Mouse (Mus musculus) hindbrain, embryonic 15.5 days (tissue): ENCODE measurements around the gene Tmem79. TPM values are rescaled to one million over a fixed set of nuclear protein-coding genes. Genes with fewer than 3 reads are reported as not detected.
"Not testable (repeated sequence)": the region's sequence is repeated elsewhere in the genome, so short reads cannot be mapped to it uniquely, and the experiment has no call there.

Experiments used
- ATAC-seq: fragments of 200-750 bp; cut with Nextera tagmentation; 2 replicates; pipeline ENCODE4 v1.8.0; 2017; ENCODE audit warnings: low read depth, moderate number of reproducible peaks, moderate TSS enrichment; ENCODE audit not compliant: low FRiP score
- H3K27ac ChIP-seq: fragments of 300-500 bp; sonication (generic); replicated peaks from 2 replicates; pipeline ENCODE4 v1.5.1; 2015; ENCODE audit warnings: mild to moderate bottlenecking, inconsistent platforms
- H3K27me3 ChIP-seq: fragments of 300-500 bp; sonication (generic); 2 replicates; pipeline ENCODE4 v1.6.1; 2015; ENCODE audit warnings: control low read depth, inconsistent platforms
- H3K36me3 ChIP-seq: fragments of 300-500 bp; sonication (generic); 2 replicates; pipeline ENCODE4 v1.6.1; 2015; ENCODE audit warnings: control low read depth, inconsistent platforms
- H3K4me1 ChIP-seq: fragments of 300-500 bp; sonication (generic); replicated peaks from 2 replicates; pipeline ENCODE4 v1.6.1; 2015; ENCODE audit warnings: control low read depth, inconsistent platforms
- H3K4me2 ChIP-seq: fragments of 300-500 bp; sonication (generic); 2 replicates; pipeline ENCODE4 v1.6.1; 2015; ENCODE audit warnings: moderate library complexity, mild to moderate bottlenecking, inconsistent platforms
- H3K4me3 ChIP-seq: fragments of 300-500 bp; sonication (generic); 2 replicates; pipeline ENCODE4 v1.5.1; 2015; ENCODE audit warnings: mild to moderate bottlenecking, inconsistent platforms
- H3K9ac ChIP-seq: fragments of 300-500 bp; sonication (generic); 2 replicates; pipeline ENCODE4 v1.6.1; 2015; ENCODE audit warnings: inconsistent platforms
- H3K9me3 ChIP-seq: fragments of 300-500 bp; sonication (generic); 2 replicates; pipeline ENCODE4 v1.6.1; 2016; ENCODE audit warnings: control low read depth, inconsistent platforms
- WGBS: fragments of 180-500 bp; shearing (Covaris S2); methylation state at CpG from one replicate; pipeline ENCODE4 v1.1.7; 2015; 5-methylcytosine and 5-hydroxymethylcytosine counted together
- polyA plus RNA-seq: library from polyadenylated mRNA; unstranded; fragments of >200 nt; fragmentation: Nextera tagmentation; extraction: Ambion mirVana; gene quantifications from 2 replicates; pipeline ENCODE4 v1.2.1, GENCODE M21; 2015

The Tmem79 gene
- polyA plus RNA-seq, 1 experiment from 2014 or later = 1.7 TPM

DNA sequence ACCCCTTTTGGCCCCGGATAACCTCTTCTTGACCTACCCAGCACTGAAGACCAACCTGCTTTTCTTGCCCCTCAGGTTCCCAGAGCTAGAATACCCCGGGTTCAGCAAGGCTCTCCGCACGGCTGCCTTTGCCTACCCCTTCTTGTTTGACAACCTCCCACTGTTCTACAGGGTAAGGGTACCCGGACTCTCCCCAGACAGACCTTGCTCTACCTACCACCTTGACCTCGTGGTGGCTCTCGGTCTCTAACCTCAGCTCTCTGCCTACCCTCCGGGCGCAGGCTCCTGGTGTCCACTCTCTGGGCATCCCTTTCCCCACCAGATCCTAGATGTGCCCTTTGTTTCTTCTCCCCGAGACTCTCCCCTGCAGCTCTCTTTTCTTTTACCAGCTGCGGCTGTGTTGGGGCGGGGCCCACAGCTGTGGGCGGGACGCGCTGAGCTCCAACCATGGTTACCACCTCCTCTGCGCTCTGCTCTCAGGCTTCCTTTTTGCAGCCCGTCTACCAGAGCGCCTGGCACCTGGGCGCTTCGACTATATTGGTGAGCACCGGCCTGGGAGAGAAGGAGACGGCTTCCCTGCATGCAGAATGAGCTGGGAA lies 31.0 kb upstream of the Tmem79 start:
- Histone ChIP-seq H3K4me2 (peak overlapping the region; percentile 47), H3K36me3 (peaks cover 11% of the 10 kb centered on the region), H3K27ac (peak overlapping the region; percentile 51; the same call in 1 of the 2 replicates), H3K4me3 (peak overlapping the region; percentile 31), H3K9ac (0 out of 2 replicates have a peak overlapping the region, but pooled peaks have one; percentile 16)
- not testable (repeated sequence) for H3K27me3 ChIP-seq, H3K9me3 ChIP-seq, H3K4me1 ChIP-seq
- ATAC-seq = peak; percentile 85
- under 1% methylated on average over 20 of the region's 22 CpGs for WGBS

DNA sequence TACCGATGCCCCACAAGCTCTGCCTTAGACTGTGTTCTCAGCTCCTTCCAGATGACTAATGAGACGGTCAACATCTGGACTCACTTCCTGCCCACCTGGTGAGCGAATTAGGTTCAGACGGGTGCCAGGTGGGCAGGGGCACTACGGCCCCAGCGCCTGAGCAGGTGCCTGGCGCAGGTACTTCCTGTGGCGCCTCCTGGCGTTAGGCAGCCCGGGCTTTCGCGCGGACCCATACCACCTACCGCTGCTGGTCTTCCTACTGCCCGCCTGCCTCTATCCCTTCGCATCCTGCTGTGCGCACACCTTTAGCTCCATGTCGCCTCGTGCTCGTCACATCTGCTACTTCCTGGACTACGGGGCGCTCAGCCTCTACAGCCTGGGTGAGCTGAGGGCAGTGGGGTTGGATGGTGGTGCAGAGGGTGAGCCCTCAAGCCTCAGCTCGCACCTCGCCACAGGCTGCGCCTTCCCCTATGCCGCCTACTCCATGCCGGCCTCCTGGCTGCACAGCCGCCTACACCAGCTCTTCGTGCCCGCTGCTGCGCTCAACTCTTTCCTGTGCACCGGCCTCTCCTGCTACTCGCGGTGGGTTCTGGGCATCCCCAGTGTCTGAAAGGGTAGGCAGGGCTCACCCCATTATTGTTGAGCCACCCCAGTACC lies 29.9 kb upstream of the Tmem79 start:
- H3K36me3 ChIP-seq = peaks cover 22% of the 10 kb centered on the region
- no peak overlapping the region for H3K4me3 ChIP-seq
- H3K4me2 ChIP-seq = peak overlapping the region; percentile 47
- no peaks in the 10 kb centered on the region; the same call in 1 of the 2 replicates for H3K4me1 ChIP-seq
- no peaks in the 10 kb centered on the region for H3K9me3 ChIP-seq
- 34% methylated on average over 34 of the region's 34 CpGs for WGBS
- no peak overlapping the region for H3K9ac ChIP-seq
- no peak overlapping the region for H3K27ac ChIP-seq
- 0 out of 2 replicates have a peak, but pooled peaks cover 7% of the 10 kb centered on the region for H3K27me3 ChIP-seq
- ATAC-seq = no peak

DNA sequence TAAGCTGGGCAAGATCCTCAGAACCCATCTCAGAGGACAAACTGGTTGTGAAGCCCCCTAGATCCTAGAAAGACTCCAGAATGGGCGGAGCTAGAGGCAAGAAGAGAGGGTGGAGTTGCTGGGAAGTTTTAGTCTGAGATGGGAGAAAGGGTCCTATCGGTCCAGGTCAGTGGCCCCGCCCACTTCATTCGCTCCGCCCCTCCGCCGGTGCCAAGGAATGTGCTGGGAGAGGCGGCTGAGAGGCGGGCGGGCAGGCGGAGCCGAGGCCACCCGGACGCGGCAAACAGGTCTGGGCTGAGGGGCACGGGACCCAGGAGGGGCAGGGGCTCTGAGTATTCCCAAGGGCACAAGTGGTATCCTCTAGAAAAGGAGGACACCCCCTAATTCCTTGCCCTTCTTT lies 28.4 kb upstream of the Tmem79 start, which contains the start of gene Paqr6:
Gene Paqr6 (plus strand): TSS at position 248 of the 400 bp plus-strand sequence.
- H3K4me3 ChIP-seq = no peak within 1 kb of the TSS
- H3K36me3 ChIP-seq = peaks cover 36% of the 10 kb centered on the region
- H3K4me1 ChIP-seq = no peaks in the 10 kb centered on the region; the same call in 1 of the 2 replicates
- no peak within 1 kb of the TSS for H3K9ac ChIP-seq
- 0 out of 2 replicates have a peak, but pooled peaks cover 7% of the 10 kb centered on the region for H3K27me3 ChIP-seq
- H3K9me3 ChIP-seq = no peaks in the 10 kb centered on the region
- no peak for ATAC-seq
- H3K4me2 ChIP-seq = 0 out of 2 replicates have a peak within 1 kb of the TSS, but pooled peaks have one; percentile 12
- H3K27ac ChIP-seq = no peak within 1 kb of the TSS
- WGBS = 2% methylated on average over 16 of the region's 16 CpGs

DNA sequence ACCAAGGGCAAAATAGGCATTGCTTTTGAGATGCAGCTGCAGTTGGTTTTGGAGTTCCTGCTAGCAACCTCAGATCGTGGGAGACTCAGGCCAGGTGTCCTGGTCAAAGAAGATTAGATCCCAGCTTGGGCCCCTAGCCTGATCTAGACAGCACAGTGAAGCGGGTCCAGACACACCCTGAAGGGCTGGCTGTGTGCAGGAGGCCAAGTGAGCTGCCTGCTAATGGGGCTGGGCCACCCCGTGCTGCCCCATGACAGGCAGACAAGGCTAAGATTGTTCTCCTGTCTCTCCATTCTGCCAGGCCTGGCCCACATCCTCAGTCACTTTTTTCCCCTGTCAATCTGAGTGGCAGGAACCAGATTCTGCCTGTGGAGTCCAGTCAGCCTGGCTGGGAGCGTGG lies 27.8 kb upstream of the Tmem79 start:
- 61% methylated on average over 4 of the region's 4 CpGs for WGBS
- no peaks in the 10 kb centered on the region for H3K9me3 ChIP-seq
- H3K4me1 ChIP-seq = no peaks in the 10 kb centered on the region; the same call in 1 of the 2 replicates
- ATAC-seq = peak; percentile 49; the same call in 1 of the 2 replicates
- no peak overlapping the region for H3K4me2 ChIP-seq
- no peak overlapping the region for H3K27ac ChIP-seq
- no peak overlapping the region for H3K4me3 ChIP-seq
- peaks cover 43% of the 10 kb centered on the region for H3K36me3 ChIP-seq
- 0 out of 2 replicates have a peak, but pooled peaks cover 7% of the 10 kb centered on the region for H3K27me3 ChIP-seq
- H3K9ac ChIP-seq = no peak overlapping the region

DNA sequence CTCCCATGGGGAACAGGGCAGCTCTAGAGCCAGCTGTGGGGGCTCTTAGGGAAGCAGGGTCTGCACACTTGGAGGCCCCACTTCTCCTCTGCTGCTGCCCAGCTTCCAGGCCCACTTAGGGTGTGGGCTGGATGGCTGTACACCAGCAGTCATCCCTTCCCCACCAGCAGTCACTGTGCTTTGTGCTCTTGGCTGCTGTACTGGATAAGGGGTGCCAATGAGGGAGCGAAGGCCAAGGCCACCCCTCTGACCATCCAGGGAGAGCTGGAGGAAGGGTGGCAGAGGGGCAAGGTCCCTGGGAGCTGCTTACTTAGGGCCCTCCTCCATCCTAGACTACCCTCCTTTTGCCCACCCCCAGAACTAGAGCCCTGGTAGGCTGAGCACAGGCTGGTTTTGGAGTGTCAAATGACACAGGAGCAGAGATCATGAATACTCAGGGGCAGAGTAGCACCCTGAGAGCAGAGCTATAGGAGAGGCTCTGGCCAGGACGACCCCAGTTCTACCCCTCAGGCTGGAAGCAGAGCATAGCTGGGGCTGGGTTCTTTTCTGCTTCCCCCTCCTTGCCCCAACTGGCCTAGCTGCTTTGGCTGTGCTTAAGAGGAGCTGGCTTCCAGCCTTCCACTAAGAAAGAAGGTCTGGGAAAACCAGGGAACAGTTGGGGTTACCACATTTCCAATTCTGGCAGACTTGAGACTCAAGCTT lies 25.8 kb upstream of the Tmem79 start:
- ATAC-seq = no peak
- no peak overlapping the region for H3K9ac ChIP-seq
- H3K4me2 ChIP-seq = no peak overlapping the region
- H3K4me3 ChIP-seq = no peak overlapping the region
- no peak overlapping the region for H3K27ac ChIP-seq
- WGBS = 91% methylated on average over 2 of the region's 2 CpGs
- peaks cover 57% of the 10 kb centered on the region for H3K36me3 ChIP-seq
- 0 out of 2 replicates have a peak, but pooled peaks cover 7% of the 10 kb centered on the region for H3K27me3 ChIP-seq
- H3K4me1 ChIP-seq = no peaks in the 10 kb centered on the region; the same call in 1 of the 2 replicates
- H3K9me3 ChIP-seq = no peaks in the 10 kb centered on the region

DNA sequence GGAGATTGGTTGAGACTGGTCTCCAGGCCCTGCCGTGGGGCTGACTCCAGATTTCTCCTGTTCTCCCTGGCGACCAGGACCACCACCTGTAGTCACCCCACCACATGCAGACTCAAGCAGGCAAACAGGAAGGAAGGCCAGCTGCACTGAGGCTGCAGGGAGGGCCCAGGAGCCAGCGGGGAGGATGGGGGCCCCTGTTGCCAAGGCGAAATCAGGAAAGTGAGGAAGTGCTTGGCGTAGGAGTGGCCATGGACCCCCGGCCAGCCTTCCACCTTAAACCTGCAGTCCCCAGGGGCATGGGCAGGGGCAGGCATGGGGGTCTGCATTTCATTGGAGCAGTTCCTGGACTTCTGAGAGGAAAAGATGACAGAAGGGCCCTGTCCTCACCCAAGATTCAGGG lies 25.1 kb upstream of the Tmem79 start:
- no peak overlapping the region for H3K9ac ChIP-seq
- H3K9me3 ChIP-seq = no peaks in the 10 kb centered on the region
- no peak overlapping the region for H3K27ac ChIP-seq
- H3K4me1 ChIP-seq = no peaks in the 10 kb centered on the region; the same call in 1 of the 2 replicates
- H3K4me3 ChIP-seq = no peak overlapping the region
- H3K4me2 ChIP-seq = no peak overlapping the region
- H3K27me3 ChIP-seq = 0 out of 2 replicates have a peak, but pooled peaks cover 6% of the 10 kb centered on the region
- H3K36me3 ChIP-seq = peaks cover 64% of the 10 kb centered on the region
- no peak for ATAC-seq
- WGBS = 90% methylated on average over 6 of the region's 6 CpGs

DNA sequence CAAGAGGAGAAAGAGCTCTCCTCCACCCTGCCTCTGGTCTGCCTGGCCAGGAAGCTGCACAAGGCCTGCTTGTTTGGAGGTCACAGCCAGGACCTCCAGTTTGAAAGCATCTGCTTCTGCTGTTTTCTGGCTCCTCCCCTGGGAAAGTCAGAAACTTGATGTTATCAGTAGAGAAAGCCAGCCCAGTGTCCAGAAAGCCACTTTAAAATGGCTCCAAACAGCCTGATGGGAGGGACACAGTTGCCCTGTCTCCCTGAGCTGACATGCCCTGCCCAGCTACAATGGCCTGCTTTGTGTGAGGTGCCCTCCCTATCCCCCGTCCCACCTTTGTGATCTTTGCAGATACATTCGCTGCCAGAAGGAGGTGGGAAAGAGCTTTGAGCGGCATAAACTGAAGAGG lies 24.0 kb upstream of the Tmem79 start:
- Histone ChIP-seq H3K4me1 (no peaks in the 10 kb centered on the region), H3K27me3 (no peaks in the 10 kb centered on the region), H3K27ac (no peak overlapping the region), H3K9me3 (no peaks in the 10 kb centered on the region), H3K36me3 (peaks cover 75% of the 10 kb centered on the region), H3K4me2 (no peak overlapping the region), H3K4me3 (no peak overlapping the region), H3K9ac (no peak overlapping the region)
- WGBS = 63% methylated on average over 3 of the region's 3 CpGs
- no peak for ATAC-seq

DNA sequence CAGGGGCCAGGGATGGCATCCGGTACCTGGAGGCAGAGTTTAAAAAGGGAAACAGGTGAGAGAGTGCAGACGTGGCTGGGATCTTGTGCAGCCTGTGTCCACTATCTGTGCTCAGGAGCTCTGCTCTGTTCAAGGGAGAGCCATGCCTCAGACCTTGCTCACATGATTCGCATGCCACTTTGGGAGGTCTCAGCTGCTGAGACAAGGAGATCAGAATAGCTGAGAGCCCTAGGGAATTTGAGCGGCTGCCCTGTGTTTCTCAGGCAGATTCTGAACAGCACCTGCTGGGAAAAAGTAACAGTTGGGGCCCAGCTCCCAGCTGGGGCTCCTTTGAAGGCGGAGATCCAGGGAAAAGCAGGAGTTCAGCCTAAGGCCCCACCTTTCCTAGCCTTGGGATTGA lies 23.6 kb upstream of the Tmem79 start:
- H3K27me3 ChIP-seq = no peaks in the 10 kb centered on the region
- H3K9ac ChIP-seq = no peak overlapping the region
- peaks cover 79% of the 10 kb centered on the region for H3K36me3 ChIP-seq
- no peak overlapping the region for H3K4me2 ChIP-seq
- H3K4me3 ChIP-seq = no peak overlapping the region
- H3K9me3 ChIP-seq = no peaks in the 10 kb centered on the region
- H3K4me1 ChIP-seq = no peaks in the 10 kb centered on the region
- 59% methylated on average over 5 of the region's 5 CpGs for WGBS
- ATAC-seq = no peak
- H3K27ac ChIP-seq = no peak overlapping the region

DNA sequence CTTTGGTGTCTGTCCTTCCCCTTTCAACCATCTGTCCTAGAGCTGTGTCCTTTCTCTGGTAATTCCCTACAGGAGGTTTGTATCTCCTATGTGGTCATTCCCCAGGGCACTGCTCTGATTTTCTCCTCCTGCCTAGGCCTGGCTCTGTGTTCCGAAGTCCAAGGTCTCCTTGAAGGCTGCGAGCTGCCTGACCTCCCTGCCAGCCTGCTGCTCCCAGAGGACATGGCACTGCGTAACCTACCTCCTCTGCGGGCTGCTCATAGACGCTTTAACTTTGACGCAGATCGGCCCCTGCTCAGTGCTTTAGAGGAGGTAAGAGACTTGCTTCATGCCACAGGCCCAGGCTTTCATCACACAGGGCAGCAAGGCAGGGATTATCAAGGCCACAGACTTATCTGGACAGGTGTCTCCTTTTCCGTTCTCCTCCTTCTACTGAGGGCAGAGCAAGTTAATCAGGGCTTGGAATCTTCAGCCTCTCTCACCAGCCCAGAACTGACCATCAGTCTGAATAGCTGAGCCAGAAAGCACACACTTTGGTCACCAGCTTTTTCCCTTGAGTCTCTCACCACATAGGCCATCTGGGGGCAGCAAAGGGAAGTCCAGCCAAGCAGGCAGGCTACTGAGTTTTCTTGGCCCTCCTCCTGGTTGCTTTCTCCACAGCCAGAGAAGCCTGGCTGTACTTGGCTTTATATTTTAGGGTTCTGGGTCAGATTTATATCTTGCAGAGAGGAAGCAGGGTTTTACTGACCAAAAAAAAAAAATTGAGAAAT lies 18.6 kb upstream of the Tmem79 start:
- no peaks in the 10 kb centered on the region for H3K9me3 ChIP-seq
- H3K4me1 ChIP-seq = no peaks in the 10 kb centered on the region
- no peak overlapping the region for H3K4me2 ChIP-seq
- peaks cover 94% of the 10 kb centered on the region for H3K36me3 ChIP-seq
- 92% methylated on average over 8 of the region's 8 CpGs for WGBS
- no peaks in the 10 kb centered on the region for H3K27me3 ChIP-seq
- no peak overlapping the region for H3K9ac ChIP-seq
- H3K4me3 ChIP-seq = no peak overlapping the region
- no peak for ATAC-seq
- no peak overlapping the region for H3K27ac ChIP-seq

DNA sequence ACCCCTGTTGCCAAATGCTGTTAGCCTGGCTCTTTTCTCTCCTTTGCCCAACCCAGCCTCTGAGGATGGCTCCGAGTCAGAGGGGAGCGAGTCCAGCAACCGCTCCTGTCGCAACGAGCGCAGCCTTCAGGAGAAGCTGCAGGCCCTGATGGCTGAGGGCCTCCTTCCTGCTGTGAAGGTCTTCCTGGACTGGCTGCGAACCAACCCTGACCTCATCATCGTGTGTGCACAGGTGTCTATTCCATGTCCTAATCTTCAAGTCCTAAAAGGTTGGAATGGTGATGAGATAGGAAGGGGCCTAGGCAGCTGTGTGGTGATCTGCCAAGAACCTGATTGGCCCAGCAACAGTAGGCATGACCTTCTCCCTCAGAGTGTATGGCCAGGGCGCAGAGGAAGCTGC lies 17.0 kb upstream of the Tmem79 start:
- H3K9me3 ChIP-seq = no peaks in the 10 kb centered on the region
- WGBS = 92% methylated on average over 9 of the region's 9 CpGs
- H3K4me3 ChIP-seq = no peak overlapping the region
- H3K4me2 ChIP-seq = no peak overlapping the region
- H3K27me3 ChIP-seq = no peaks in the 10 kb centered on the region
- H3K27ac ChIP-seq = no peak overlapping the region
- no peak overlapping the region for H3K9ac ChIP-seq
- ATAC-seq = no peak
- H3K4me1 ChIP-seq = no peaks in the 10 kb centered on the region
- peaks cover 93% of the 10 kb centered on the region for H3K36me3 ChIP-seq

DNA sequence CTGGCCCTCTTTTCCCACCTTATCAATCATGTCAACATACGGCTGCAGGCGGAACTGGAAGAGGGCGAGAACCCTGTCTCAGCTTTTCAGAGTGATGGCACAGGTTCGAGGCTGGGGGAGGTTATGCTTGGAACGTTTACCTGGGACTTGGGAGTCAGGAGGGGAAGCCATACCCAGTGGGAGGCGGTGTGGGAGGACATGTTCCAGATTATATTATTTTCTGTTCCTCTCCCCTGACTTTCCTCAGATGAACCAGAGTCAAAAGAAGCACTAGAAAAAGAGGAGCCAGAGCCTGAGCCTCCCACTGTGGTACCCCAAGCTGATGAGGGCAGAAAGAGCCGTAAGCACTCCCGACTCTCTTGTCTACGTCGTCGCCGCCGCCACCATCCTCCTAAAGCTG lies 14.8 kb upstream of the Tmem79 start:
- no peak for ATAC-seq
- H3K4me2 ChIP-seq = no peak overlapping the region
- no peak overlapping the region for H3K27ac ChIP-seq
- 94% methylated on average over 13 of the region's 13 CpGs for WGBS
- H3K9me3 ChIP-seq = no peaks in the 10 kb centered on the region
- no peak overlapping the region for H3K4me3 ChIP-seq
- H3K9ac ChIP-seq = no peak overlapping the region
- no peaks in the 10 kb centered on the region for H3K27me3 ChIP-seq
- no peaks in the 10 kb centered on the region for H3K4me1 ChIP-seq
- H3K36me3 ChIP-seq = peaks cover 98% of the 10 kb centered on the region
